Mouse (Mus musculus) intestine, embryonic 14.5 days (tissue): ENCODE results near the gene Atg101. TPM values are rescaled to one million over a fixed set of nuclear protein-coding genes. Genes with fewer than 3 reads are reported as not detected.

ENCODE experiments used
- ATAC-seq: fragments of 200-750 bp; cut with Nextera tagmentation; replicated peaks from 2 replicates; pipeline ENCODE4 v1.8.0; 2017; ENCODE audit warnings: low read depth, moderate number of reproducible peaks, moderate TSS enrichment, moderate library complexity; ENCODE audit not compliant: low FRiP score, low TSS enrichment
- DNase-seq: peaks from one replicate; pipeline ENCODE4 v3.0.0-alpha.2; 2018; ENCODE audit warnings: low spot score
- H3K27ac ChIP-seq: fragments of 300-500 bp; sonication (generic); 2 replicates; pipeline ENCODE4 v1.5.1; 2014; ENCODE audit warnings: low read depth, mild to moderate bottlenecking, control low read depth
- H3K27me3 ChIP-seq: fragments of 300-500 bp; sonication (generic); replicated peaks from 2 replicates; pipeline ENCODE4 v1.6.1; 2014; ENCODE audit warnings: low read length, control low read depth; ENCODE audit not compliant: control insufficient read depth, insufficient read depth
- H3K36me3 ChIP-seq: fragments of 300-500 bp; sonication (generic); 2 replicates; pipeline ENCODE4 v1.6.1; 2014; ENCODE audit warnings: low read length, control low read depth; ENCODE audit not compliant: control insufficient read depth, insufficient read depth
- H3K4me1 ChIP-seq: fragments of 300-500 bp; sonication (generic); replicated peaks from 2 replicates; pipeline ENCODE4 v1.6.1; 2014; ENCODE audit warnings: low read length, control low read depth, mixed read lengths; ENCODE audit not compliant: control insufficient read depth, insufficient read depth
- H3K4me2 ChIP-seq: fragments of 300-500 bp; sonication (generic); 2 replicates; pipeline ENCODE4 v1.6.1; 2014; ENCODE audit warnings: low read length
- H3K4me3 ChIP-seq: fragments of 300-500 bp; sonication (generic); 2 replicates; pipeline ENCODE4 v1.5.1; 2014; ENCODE audit warnings: low read depth, low read length, control low read depth, mixed read lengths
- H3K9ac ChIP-seq: fragments of 300-500 bp; sonication (generic); 2 replicates; pipeline ENCODE4 v1.6.1; 2014; ENCODE audit warnings: mild to moderate bottlenecking, low read length
- H3K9me3 ChIP-seq: fragments of 300-500 bp; sonication (generic); 2 replicates; pipeline ENCODE4 v1.6.1; 2016; ENCODE audit warnings: low read length, control low read depth; ENCODE audit not compliant: control insufficient read depth
- WGBS: fragments of 180-500 bp; shearing (Covaris S2); extraction: QIAGEN DNeasy Blood & Tissue Kit; methylation state at CpG from one replicate; pipeline ENCODE4 v1.1.7; 2014; 5-methylcytosine and 5-hydroxymethylcytosine counted together
- polyA plus RNA-seq: library from polyadenylated mRNA; unstranded; fragments of >200 nt; fragmentation: Nextera tagmentation; extraction: Ambion mirVana; gene quantifications from 2 replicates; pipeline ENCODE4 v1.2.1, GENCODE M21; 2014

Atg101 gene
- polyA plus RNA-seq, 1 experiment from 2014 or later: 67.1 TPM

- Histone ChIP-seq H3K4me3 (0 out of 2 replicates have a peak overlapping the region, but pooled peaks have one; percentile 13), H3K36me3 (no peaks in the 10 kb centered on the region), H3K9me3 (no peaks in the 10 kb centered on the region), H3K4me2 (peak overlapping the region; percentile 47), H3K9ac (no peak overlapping the region), H3K27ac (peak overlapping the region; percentile 54), H3K4me1 (peaks cover 22% of the 10 kb centered on the region), H3K27me3 (no peaks in the 10 kb centered on the region)
- no peak for ATAC-seq
- 52% methylated on average over 9 of the region's 9 CpGs for WGBS
- DNase-seq: no peak
These were observed 42.8 kb upstream of the Atg101 start for GRCm38 (mm10) chr15:101241236-101241635.

DNA sequence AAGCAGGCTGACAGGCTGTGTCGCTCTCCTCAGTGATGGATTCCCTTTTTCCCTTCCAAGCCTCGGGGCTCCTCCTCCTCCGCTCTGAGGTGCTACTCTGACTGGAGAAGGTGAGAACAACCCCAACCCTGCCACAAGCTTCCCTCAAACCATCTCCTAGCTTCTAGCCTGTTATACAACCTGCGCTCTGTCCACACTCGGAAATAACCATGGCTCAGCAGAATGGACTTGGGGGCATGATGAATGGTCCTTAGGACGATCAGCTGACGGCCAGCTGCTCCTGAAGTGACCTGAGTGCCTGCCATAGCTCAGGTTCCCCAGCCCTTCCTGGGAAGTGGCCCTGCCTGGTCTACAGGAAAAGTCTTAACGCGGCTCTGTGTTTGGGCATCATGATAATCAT lies 42.2 kb upstream of the Atg101 start:
- no peak for DNase-seq
- H3K27me3 ChIP-seq: no peaks in the 10 kb centered on the region
- no peak overlapping the region for H3K4me2 ChIP-seq
- no peak for ATAC-seq
- no peaks in the 10 kb centered on the region for H3K9me3 ChIP-seq
- H3K4me3 ChIP-seq: no peak overlapping the region
- 59% methylated on average over 9 of the region's 9 CpGs for WGBS
- H3K36me3 ChIP-seq: no peaks in the 10 kb centered on the region
- peak overlapping the region; percentile 54; the same call in 1 of the 2 replicates for H3K27ac ChIP-seq
- H3K9ac ChIP-seq: no peak overlapping the region
- H3K4me1 ChIP-seq: peaks cover 24% of the 10 kb centered on the region

DNA sequence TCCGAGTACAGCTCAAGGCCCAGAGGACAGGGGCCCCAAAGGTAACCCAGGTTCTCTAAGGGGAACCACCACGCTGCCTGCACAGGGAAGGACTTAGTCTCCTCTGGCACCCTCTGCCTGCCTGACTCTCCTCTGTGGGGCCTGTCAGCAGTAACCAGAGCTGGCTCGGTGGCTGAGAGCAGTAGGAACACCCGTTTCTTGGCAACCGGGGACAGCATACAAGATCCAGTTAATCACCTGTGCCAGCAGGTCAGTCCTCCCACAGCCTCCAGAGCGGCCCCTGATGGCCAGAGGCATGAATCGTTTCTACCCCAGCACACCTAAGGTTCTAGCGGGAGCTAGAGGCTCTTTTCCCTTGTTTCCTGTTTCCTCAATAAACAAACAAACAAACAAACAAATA lies 41.4 kb upstream of the Atg101 start:
- Histone ChIP-seq H3K4me3 (no peak overlapping the region), H3K4me1 (peaks cover 30% of the 10 kb centered on the region), H3K9me3 (no peaks in the 10 kb centered on the region), H3K4me2 (no peak overlapping the region), H3K27ac (no peak overlapping the region), H3K36me3 (no peaks in the 10 kb centered on the region), H3K9ac (no peak overlapping the region), H3K27me3 (no peaks in the 10 kb centered on the region)
- WGBS: 17% methylated on average over 8 of the region's 8 CpGs
- DNase-seq (peak; percentile 71), ATAC-seq (no peak)

DNA sequence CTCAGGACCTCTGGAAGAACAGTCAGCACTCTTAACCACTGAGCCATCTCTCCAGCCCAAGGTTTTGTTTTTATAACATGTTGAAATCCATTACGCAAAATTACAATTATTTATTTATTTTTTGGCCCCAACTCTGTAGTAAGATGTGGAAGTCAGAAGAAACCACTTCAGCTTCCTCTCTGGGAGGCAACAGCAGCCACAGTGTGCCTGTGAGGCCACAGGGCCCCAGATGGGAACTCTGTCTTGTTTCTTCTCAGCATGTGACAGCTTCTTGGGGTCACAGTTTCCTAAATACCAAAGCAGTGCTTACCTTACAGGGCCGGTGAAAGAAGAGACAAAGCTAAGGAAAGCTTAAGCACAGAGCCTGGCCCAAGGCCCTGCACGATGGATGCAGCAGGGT lies 40.1 kb upstream of the Atg101 start:
- no peak for DNase-seq
- ATAC-seq: no peak
- 70% methylated on average over 3 of the region's 3 CpGs for WGBS
- no peaks in the 10 kb centered on the region for H3K36me3 ChIP-seq
- no peaks in the 10 kb centered on the region for H3K9me3 ChIP-seq
- peaks cover 35% of the 10 kb centered on the region for H3K4me1 ChIP-seq
- H3K9ac ChIP-seq: no peak overlapping the region
- H3K4me2 ChIP-seq: no peak overlapping the region
- H3K27ac ChIP-seq: no peak overlapping the region
- H3K27me3 ChIP-seq: no peaks in the 10 kb centered on the region
- no peak overlapping the region for H3K4me3 ChIP-seq

GRCm38 (mm10) chr15:101246231-101247154 lies 37.6 kb upstream of the Atg101 start:
- H3K9ac ChIP-seq: peak overlapping the region; percentile 59
- peak overlapping the region; percentile 36 for H3K4me3 ChIP-seq
- H3K36me3 ChIP-seq: no peaks in the 10 kb centered on the region
- H3K27ac ChIP-seq: peak overlapping the region; percentile 84
- peak overlapping the region; percentile 67 for H3K4me2 ChIP-seq
- peak; percentile 95 for DNase-seq
- 2% methylated on average over 55 of the region's 56 CpGs for WGBS
- ATAC-seq: peak; percentile 97
- H3K4me1 ChIP-seq: peaks cover 29% of the 10 kb centered on the region
- H3K9me3 ChIP-seq: no peaks in the 10 kb centered on the region
- H3K27me3 ChIP-seq: no peaks in the 10 kb centered on the region

DNA sequence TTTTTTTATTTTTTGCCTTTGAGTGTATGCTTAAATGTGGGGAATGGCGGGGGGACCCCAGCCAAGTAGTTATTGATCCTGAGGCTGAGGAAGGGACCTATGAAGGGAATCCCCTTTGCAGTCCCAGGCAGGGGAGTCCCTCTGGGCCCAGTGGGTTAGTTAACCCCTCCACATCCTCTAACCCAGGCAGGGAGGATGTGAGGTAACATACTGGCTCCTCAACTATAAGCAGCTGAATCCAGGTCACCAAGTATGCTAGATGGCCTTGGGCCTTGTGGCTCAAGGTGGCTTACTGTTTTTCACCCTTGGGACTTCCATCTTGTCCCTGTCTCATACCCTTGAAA lies 36.9 kb upstream of the Atg101 start:
- no peak overlapping the region; the same call in 1 of the 2 replicates for H3K9ac ChIP-seq
- H3K27me3 ChIP-seq: no peaks in the 10 kb centered on the region
- H3K4me3 ChIP-seq: no peak overlapping the region
- peak overlapping the region; percentile 84 for H3K27ac ChIP-seq
- WGBS: 80% methylated on average over 1 of the region's 1 CpGs
- no peaks in the 10 kb centered on the region for H3K9me3 ChIP-seq
- H3K4me1 ChIP-seq: peaks cover 25% of the 10 kb centered on the region
- no peaks in the 10 kb centered on the region for H3K36me3 ChIP-seq
- peak overlapping the region; percentile 67 for H3K4me2 ChIP-seq
- no peak for DNase-seq
- no peak for ATAC-seq

GRCm38 (mm10) chr15:101248029-101248710 lies 35.9 kb upstream of the Atg101 start:
- Histone ChIP-seq H3K27me3 (no peaks in the 10 kb centered on the region), H3K36me3 (no peaks in the 10 kb centered on the region), H3K9ac (no peak overlapping the region), H3K4me3 (no peak overlapping the region), H3K9me3 (peaks cover 4% of the 10 kb centered on the region; the same call in 1 of the 2 replicates), H3K4me2 (no peak overlapping the region), H3K4me1 (peaks cover 25% of the 10 kb centered on the region), H3K27ac (peak overlapping the region; percentile 39)
- no peak for ATAC-seq
- no peak for DNase-seq
- 42% methylated on average over 5 of the region's 5 CpGs for WGBS

- H3K27ac ChIP-seq: no peak overlapping the region
- peaks cover 27% of the 10 kb centered on the region for H3K4me1 ChIP-seq
- H3K36me3 ChIP-seq: no peaks in the 10 kb centered on the region
- DNase-seq: no peak
- H3K9me3 ChIP-seq: peaks cover 4% of the 10 kb centered on the region; the same call in 1 of the 2 replicates
- no peak overlapping the region for H3K9ac ChIP-seq
- no peak for ATAC-seq
- H3K4me3 ChIP-seq: no peak overlapping the region
- 78% methylated on average over 9 of the region's 9 CpGs for WGBS
- no peak overlapping the region for H3K4me2 ChIP-seq
- no peaks in the 10 kb centered on the region for H3K27me3 ChIP-seq
These were observed 33.8 kb upstream of the Atg101 start for GRCm38 (mm10) chr15:101250220-101250800.
